In genomic region chr6:30592417-30592974, GRCm38 (mm10) we compare ENCODE assay signal across 17 mouse cellular contexts. TPM values are rescaled to one million over a fixed set of nuclear protein-coding genes. Genes with fewer than 3 reads are reported as not detected.
DNase-seq lines count a peak whose midpoint lies in the region; ATAC-seq lines count a peak whose summit lies in the region.
"Had no signal": no experiment of that assay in that cellular context is flagged by ENCODE, and none has a peak within 500 bp of the region (broad histone marks: within the 10 kb centered on the region; RNA-seq: fewer than 3 reads in every experiment).

No protein-coding gene starts in this region.

- no peaks in the 10 kb centered on the region for H3K9me3 ChIP-seq in hindbrain, embryonic 12.5 days (replicated peaks)
- H3K9me3 ChIP-seq in midbrain, embryonic 16.5 days (replicated peaks; ENCODE audit: control insufficient read depth, low read length, poor library complexity, severe bottlenecking) = no peaks in the 10 kb centered on the region
- H3K9me3 ChIP-seq: heart, embryonic 13.5 days; liver, embryonic 13.5 days had no signal

- H3K27ac ChIP-seq in hindbrain, embryonic 12.5 days = peak overlapping the region; percentile 67
- no peak overlapping the region for H3K27ac ChIP-seq in midbrain, embryonic 16.5 days (ENCODE audit: low read length)
- H3K27ac ChIP-seq: heart, embryonic 13.5 days; liver, embryonic 13.5 days had no signal

- H3K27me3 ChIP-seq in hindbrain, embryonic 12.5 days = no peaks in the 10 kb centered on the region
- no peaks in the 10 kb centered on the region for H3K27me3 ChIP-seq in midbrain, embryonic 16.5 days (ENCODE audit: control insufficient read depth, insufficient read depth, low read depth, low read length)
- H3K27me3 ChIP-seq: heart, embryonic 13.5 days; liver, embryonic 13.5 days had no signal

- WGBS in hindbrain, embryonic 12.5 days = 57% methylated on average over 10 of the region's 10 CpGs
- 32% methylated on average over 10 of the region's 10 CpGs for WGBS in midbrain, embryonic 16.5 days

- H3K36me3 ChIP-seq in hindbrain, embryonic 12.5 days = no peaks in the 10 kb centered on the region
- H3K36me3 ChIP-seq in midbrain, embryonic 16.5 days (ENCODE audit: control insufficient read depth, insufficient read depth, low read length) = no peaks in the 10 kb centered on the region
- H3K36me3 ChIP-seq: heart, embryonic 13.5 days; liver, embryonic 13.5 days had no signal

- no peak overlapping the region for H3K4me3 ChIP-seq in hindbrain, embryonic 12.5 days
- no peak overlapping the region for H3K4me3 ChIP-seq in midbrain, embryonic 16.5 days (ENCODE audit: low read depth, low read length)
- H3K4me3 ChIP-seq: heart, embryonic 13.5 days; liver, embryonic 13.5 days had no signal

- H3K4me1 ChIP-seq in hindbrain, embryonic 12.5 days = peaks cover 19% of the 10 kb centered on the region
- peaks cover 4% of the 10 kb centered on the region for H3K4me1 ChIP-seq in midbrain, embryonic 16.5 days (ENCODE audit: control insufficient read depth, insufficient read depth, low read length)
- H3K4me1 ChIP-seq: liver, embryonic 13.5 days had no signal

- no peak overlapping the region for H3K9ac ChIP-seq in hindbrain, embryonic 12.5 days
- no peak overlapping the region for H3K9ac ChIP-seq in midbrain, embryonic 16.5 days (ENCODE audit: low read depth, low read length)
- H3K9ac ChIP-seq: heart, embryonic 13.5 days; liver, embryonic 13.5 days had no signal

- peak; percentile 13 for ATAC-seq in CD4-positive, CD25-positive, alpha-beta regulatory T cell, adult 4 months
- ATAC-seq in hindbrain, embryonic 12.5 days (ENCODE audit: low FRiP score) = peak; percentile 74
- peak; percentile 33; the same call in 1 of the 2 replicates for ATAC-seq in midbrain, embryonic 16.5 days
- ATAC-seq: lung, postnatal 0 days had no signal

- no peak overlapping the region for H3K4me2 ChIP-seq in hindbrain, embryonic 12.5 days (replicated peaks)
- no peak overlapping the region for H3K4me2 ChIP-seq in midbrain, embryonic 16.5 days (ENCODE audit: low read length)
- H3K4me2 ChIP-seq: heart, embryonic 13.5 days; liver, embryonic 13.5 days had no signal

- DNase-seq in 416B (ENCODE audit: low read depth) = peak; percentile 73
- no peak for DNase-seq in retina, embryonic 14.5 days (ENCODE audit: low spot score)
- no peak for DNase-seq in adrenal gland, postnatal 4 days (ENCODE audit: low spot score in 2 of 2)
- no peak for DNase-seq in right cerebral cortex, postnatal 14 days
- DNase-seq: cerebellum, adult 8-10 months; gastrocnemius, postnatal 25 days; heart, postnatal 4 days; kidney, adult 8-10 months; liver, embryonic 13.5 days had no signal

RNA-seq across cellular contexts. Expression of gene Cpa5, which starts 18.3 kb away (rescaled TPM):
- not detected for polyA plus RNA-seq in CD4-positive, CD25-positive, alpha-beta regulatory T cell, adult 4 months (2017; shearing (Covaris generic))
- 0.10 TPM in 1 of 2 replicates, not detected in the other for polyA plus RNA-seq in hindbrain, embryonic 12.5 days (2016; fragmentation: Nextera tagmentation; extraction: Ambion mirVana)
- not detected in 2 replicates for polyA plus RNA-seq in midbrain, embryonic 16.5 days (2015; fragmentation: Nextera tagmentation; extraction: Ambion mirVana)
- total RNA-seq in adrenal gland, postnatal 4 days (2021) = not detected
- total RNA-seq: gastrocnemius, postnatal 25 days; layer of hippocampus, adult 18-20 months; left cerebral cortex, adult 18-20 months; megakaryocyte, adult 5-6 weeks had no signal
- polyA plus RNA-seq: liver, embryonic 13.5 days; lung, postnatal 0 days had no signal

RNA-seq across cellular contexts. Expression of gene Cpa4, which starts 24.3 kb away (rescaled TPM):
- not detected for polyA plus RNA-seq in CD4-positive, CD25-positive, alpha-beta regulatory T cell, adult 4 months (2017; shearing (Covaris generic))
- polyA plus RNA-seq in hindbrain, embryonic 12.5 days (2016; fragmentation: Nextera tagmentation; extraction: Ambion mirVana) = 1.7 and 1.9 TPM in 2 replicates
- polyA plus RNA-seq in midbrain, embryonic 16.5 days (2015; fragmentation: Nextera tagmentation; extraction: Ambion mirVana) = 1.0 and 1.4 TPM in 2 replicates
- 1 to 10 TPM; 2.9 to 3.2 TPM for total RNA-seq in adrenal gland, postnatal 4 days (2021)
- total RNA-seq: gastrocnemius, postnatal 25 days; layer of hippocampus, adult 18-20 months; megakaryocyte, adult 5-6 weeks had no signal

RNA-seq across cellular contexts. Expression of gene Cpa1, which starts 46.5 kb away (rescaled TPM):
- polyA plus RNA-seq in CD4-positive, CD25-positive, alpha-beta regulatory T cell, adult 4 months (2017; shearing (Covaris generic)) = not detected
- polyA plus RNA-seq in hindbrain, embryonic 12.5 days (2016; fragmentation: Nextera tagmentation; extraction: Ambion mirVana) = 0.30 and 0.34 TPM in 2 replicates
- polyA plus RNA-seq in midbrain, embryonic 16.5 days (2015; fragmentation: Nextera tagmentation; extraction: Ambion mirVana) = 0.90 and 0.91 TPM in 2 replicates
- 100 to 1,000 TPM in 1 of 2 experiments, under 1 TPM in 1; 0.96 to 609 TPM for total RNA-seq in adrenal gland, postnatal 4 days (2021)
- total RNA-seq: gastrocnemius, postnatal 25 days; layer of hippocampus, adult 18-20 months; left cerebral cortex, adult 18-20 months; megakaryocyte, adult 5-6 weeks had no signal

RNA-seq across cellular contexts. Expression of gene Cpa2, which starts 51.1 kb away (rescaled TPM):
- polyA plus RNA-seq in CD4-positive, CD25-positive, alpha-beta regulatory T cell, adult 4 months (2017; shearing (Covaris generic)) = 1 to 10 TPM; 1.0 to 1.2 TPM
- polyA plus RNA-seq in hindbrain, embryonic 12.5 days (2016; fragmentation: Nextera tagmentation; extraction: Ambion mirVana) = 4.0 and 6.3 TPM in 2 replicates
- polyA plus RNA-seq in midbrain, embryonic 16.5 days (2015; fragmentation: Nextera tagmentation; extraction: Ambion mirVana) = 9.0 and 10.2 TPM in 2 replicates
- 100 to 1,000 TPM in 1 of 2 experiments, 1 to 10 TPM in 1; 2.1 to 257 TPM for total RNA-seq in adrenal gland, postnatal 4 days (2021)
- total RNA-seq: gastrocnemius, postnatal 25 days had no signal

Comparison
In these comparisons a context has a peak if more than half of its experiments do, and no peak if none do; other contexts are left out.
1. ATAC-seq: peak in every context shown above with its lines; median percentile 74 in hindbrain, embryonic 12.5 days; 33 in midbrain, embryonic 16.5 days; 13 in CD4-positive, CD25-positive, alpha-beta regulatory T cell, adult 4 months.